Mouse (Mus musculus) stomach, embryonic 16.5 days (tissue): ENCODE data around the gene Haus7. TPM values are rescaled to one million over a fixed set of nuclear protein-coding genes. Genes with fewer than 3 reads are reported as not detected.
A peak's percentile ranks its signal among the peaks of the same experiment; 100 is the strongest.
"Not testable (repeated sequence)": the region's sequence is repeated elsewhere in the genome, so short reads cannot be mapped to it uniquely, and the experiment has no call there.

Source experiments
- ATAC-seq: fragments of 200-750 bp; cut with Nextera tagmentation; 2 replicates; pipeline ENCODE4 v1.8.0; 2017; ENCODE audit warnings: moderate number of reproducible peaks, moderate TSS enrichment; ENCODE audit not compliant: insufficient read depth, low FRiP score
- H3K27ac ChIP-seq: fragments of 300-500 bp; sonication (generic); 2 replicates; pipeline ENCODE4 v1.5.1; 2014; ENCODE audit warnings: low read length
- H3K27me3 ChIP-seq: fragments of 300-500 bp; sonication (generic); 2 replicates; pipeline ENCODE4 v1.6.1; 2014; ENCODE audit warnings: low read length, control low read depth, mixed read lengths; ENCODE audit not compliant: control insufficient read depth, insufficient read depth
- H3K36me3 ChIP-seq: fragments of 300-500 bp; sonication (generic); 2 replicates; pipeline ENCODE4 v1.6.1; 2014; ENCODE audit warnings: low read length; ENCODE audit not compliant: control insufficient read depth, insufficient read depth
- H3K4me1 ChIP-seq: fragments of 300-500 bp; sonication (generic); 2 replicates; pipeline ENCODE4 v1.6.1; 2014; ENCODE audit warnings: low read length, control low read depth, mixed read lengths; ENCODE audit not compliant: control insufficient read depth, insufficient read depth
- H3K4me2 ChIP-seq: fragments of 300-500 bp; sonication (generic); 2 replicates; pipeline ENCODE4 v1.6.1; 2014; ENCODE audit warnings: low read depth, low read length, mixed read lengths
- H3K4me3 ChIP-seq: fragments of 300-500 bp; sonication (generic); replicated peaks from 2 replicates; pipeline ENCODE4 v1.5.1; 2014; ENCODE audit warnings: mild to moderate bottlenecking, low read length
- H3K9ac ChIP-seq: fragments of 300-500 bp; sonication (generic); 2 replicates; pipeline ENCODE4 v1.6.1; 2014; ENCODE audit warnings: low read length
- H3K9me3 ChIP-seq: fragments of 300-500 bp; sonication (generic); replicated peaks from 2 replicates; pipeline ENCODE4 v1.6.1; 2016; ENCODE audit warnings: low read length, control low read depth; ENCODE audit not compliant: control insufficient read depth
- WGBS: fragments of 180-500 bp; shearing (Covaris S2); extraction: QIAGEN DNeasy Blood & Tissue Kit; methylation state at CpG from one replicate; pipeline ENCODE4 v1.1.7; 2014; 5-methylcytosine and 5-hydroxymethylcytosine counted together
- polyA plus RNA-seq: library from polyadenylated mRNA; unstranded; fragments of >200 nt; fragmentation: Nextera tagmentation; extraction: Ambion mirVana; gene quantifications from 2 replicates; pipeline ENCODE4 v1.2.1, GENCODE M21; 2015

Haus7 gene
- polyA plus RNA-seq, 1 experiment from 2014 or later, result 49.6 TPM

GRCm38 (mm10) chrX:73441428-73441827, 17.4 kb downstream of the Haus7 start:
- H3K4me1 ChIP-seq, result no peaks in the 10 kb centered on the region
- H3K9ac ChIP-seq, result no peak overlapping the region
- no peak overlapping the region for H3K4me2 ChIP-seq
- H3K27me3 ChIP-seq, result no peaks in the 10 kb centered on the region
- no peak for ATAC-seq
- no peaks in the 10 kb centered on the region for H3K9me3 ChIP-seq
- H3K36me3 ChIP-seq, result no peaks in the 10 kb centered on the region
- H3K27ac ChIP-seq, result no peak overlapping the region
- H3K4me3 ChIP-seq, result no peak overlapping the region
- WGBS, result 53% methylated on average over 2 of the region's 2 CpGs

GRCm38 (mm10) chrX:73435252-73435651, 23.6 kb downstream of the Haus7 start, which contains the start of gene Trex2:
Gene Trex2 (minus strand): TSS chrX:73435344.
- no peaks in the 10 kb centered on the region for H3K9me3 ChIP-seq
- no peak within 1 kb of the TSS; the same call in 1 of the 2 replicates for H3K9ac ChIP-seq
- H3K4me3 ChIP-seq, result no peak within 1 kb of the TSS
- H3K27ac ChIP-seq, result no peak within 1 kb of the TSS
- no peaks in the 10 kb centered on the region for H3K27me3 ChIP-seq
- H3K4me1 ChIP-seq, result no peaks in the 10 kb centered on the region
- ATAC-seq, result peak; percentile 53; the same call in 1 of the 2 replicates
- no peak within 1 kb of the TSS for H3K4me2 ChIP-seq
- no peaks in the 10 kb centered on the region for H3K36me3 ChIP-seq
- WGBS, result 51% methylated on average over 11 of the region's 11 CpGs

DNA sequence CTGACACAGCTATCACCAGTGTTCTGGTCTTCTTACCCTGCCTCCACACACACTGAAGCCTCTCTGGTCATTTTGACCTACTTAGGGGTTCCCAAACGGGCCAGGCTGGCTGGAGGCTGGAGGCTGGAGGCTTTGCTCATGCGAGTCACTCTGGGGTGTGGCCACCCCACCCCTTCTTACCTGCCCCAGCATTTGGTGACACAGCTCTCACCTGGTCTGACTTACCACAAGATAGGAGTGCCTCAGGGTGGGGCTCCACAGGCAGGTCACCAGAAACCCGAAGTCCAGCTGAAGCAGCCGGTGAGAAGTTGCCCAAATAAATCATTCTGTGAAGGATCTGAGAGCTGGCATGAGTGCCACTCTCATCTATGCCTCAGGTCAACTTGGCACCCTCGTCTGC, 26.0 kb downstream of the Haus7 start:
- H3K36me3 ChIP-seq, result no peaks in the 10 kb centered on the region
- H3K4me2 ChIP-seq, result no peak overlapping the region
- 49% methylated on average over 5 of the region's 5 CpGs for WGBS
- H3K27me3 ChIP-seq, result no peaks in the 10 kb centered on the region
- H3K27ac ChIP-seq, result no peak overlapping the region
- H3K4me3 ChIP-seq, result no peak overlapping the region
- no peak overlapping the region for H3K9ac ChIP-seq
- H3K9me3 ChIP-seq, result no peaks in the 10 kb centered on the region
- no peaks in the 10 kb centered on the region for H3K4me1 ChIP-seq
- 0 out of 2 replicates have a peak, but pooled peaks have one; percentile 73 for ATAC-seq

GRCm38 (mm10) chrX:73430036-73430435, 28.8 kb downstream of the Haus7 start:
- no peak overlapping the region for H3K27ac ChIP-seq
- H3K4me3 ChIP-seq, result no peak overlapping the region
- no peaks in the 10 kb centered on the region for H3K27me3 ChIP-seq
- WGBS, result 85% methylated on average over 2 of the region's 2 CpGs
- no peak for ATAC-seq
- H3K9ac ChIP-seq, result no peak overlapping the region
- no peaks in the 10 kb centered on the region for H3K9me3 ChIP-seq
- H3K4me2 ChIP-seq, result no peak overlapping the region
- H3K36me3 ChIP-seq, result no peaks in the 10 kb centered on the region
- H3K4me1 ChIP-seq, result no peaks in the 10 kb centered on the region

- Histone ChIP-seq H3K4me2 (no peak overlapping the region), H3K9ac (no peak overlapping the region), H3K27ac (no peak overlapping the region), H3K36me3 (no peaks in the 10 kb centered on the region), H3K4me3 (no peak overlapping the region), H3K9me3 (no peaks in the 10 kb centered on the region), H3K4me1 (no peaks in the 10 kb centered on the region; the same call in 1 of the 2 replicates), H3K27me3 (no peaks in the 10 kb centered on the region; the same call in 1 of the 2 replicates)
- 19% methylated on average over 1 of the region's 1 CpGs for WGBS
- no peak for ATAC-seq
These were observed 46.1 kb downstream of the Haus7 start for GRCm38 (mm10) chrX:73412767-73413166.

DNA sequence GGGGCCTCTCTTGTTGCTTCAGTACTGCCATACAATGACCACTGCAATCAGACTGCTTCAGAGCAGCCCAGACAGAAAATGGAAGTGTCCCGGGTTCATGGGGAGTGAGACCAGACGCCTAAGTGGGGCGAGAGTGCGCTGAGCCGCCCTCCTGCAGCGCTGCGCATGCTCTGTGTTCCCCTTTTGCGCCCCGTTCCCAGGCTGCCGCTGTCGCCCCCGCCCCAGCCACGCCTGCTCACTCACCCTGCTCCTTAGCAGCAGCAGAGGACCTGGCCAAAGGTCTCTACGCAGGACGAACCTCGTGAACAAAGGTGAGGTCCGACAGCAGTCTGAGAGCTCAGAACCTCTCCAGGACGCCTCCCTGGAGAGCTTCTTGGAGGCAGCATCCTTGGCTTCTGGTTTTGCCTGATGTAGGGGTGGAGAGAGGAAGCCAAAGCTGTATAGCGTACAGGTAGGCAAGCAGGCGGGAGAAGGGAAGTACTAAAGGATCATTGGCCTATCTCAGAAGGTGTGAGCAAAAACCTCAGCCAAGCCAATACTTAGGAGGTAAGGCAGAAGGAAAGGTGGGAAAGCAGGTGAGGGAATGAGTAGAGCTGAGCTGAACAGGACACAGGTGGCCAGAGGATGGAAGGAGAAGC, 47.8 kb downstream of the Haus7 start, which contains the start of gene Zfp92:
Zfp92 (plus strand) TSS at position 217 of the 638 bp plus-strand sequence.
- Histone ChIP-seq H3K4me1 (no peaks in the 10 kb centered on the region; the same call in 1 of the 2 replicates), H3K9me3 (no peaks in the 10 kb centered on the region), H3K36me3 (no peaks in the 10 kb centered on the region), H3K27me3 (no peaks in the 10 kb centered on the region; the same call in 1 of the 2 replicates), H3K27ac (no peak within 1 kb of the TSS), H3K4me3 (peak within 1 kb of the TSS; percentile 28), H3K4me2 (peak within 1 kb of the TSS; percentile 51), H3K9ac (no peak within 1 kb of the TSS)
- ATAC-seq, result peak; percentile 33; the same call in 1 of the 2 replicates
- WGBS, result 13% methylated on average over 20 of the region's 20 CpGs

- Histone ChIP-seq H3K27me3 (no peaks in the 10 kb centered on the region), H3K4me1 (no peaks in the 10 kb centered on the region), H3K9ac (no peak overlapping the region), H3K36me3 (no peaks in the 10 kb centered on the region), H3K4me2 (no peak overlapping the region), H3K9me3 (no peaks in the 10 kb centered on the region), H3K27ac (no peak overlapping the region), H3K4me3 (no peak overlapping the region)
- WGBS, result 94% methylated on average over 12 of the region's 12 CpGs
- no peak for ATAC-seq
These were observed 57.2 kb downstream of the Haus7 start for GRCm38 (mm10) chrX:73401616-73402015.

DNA sequence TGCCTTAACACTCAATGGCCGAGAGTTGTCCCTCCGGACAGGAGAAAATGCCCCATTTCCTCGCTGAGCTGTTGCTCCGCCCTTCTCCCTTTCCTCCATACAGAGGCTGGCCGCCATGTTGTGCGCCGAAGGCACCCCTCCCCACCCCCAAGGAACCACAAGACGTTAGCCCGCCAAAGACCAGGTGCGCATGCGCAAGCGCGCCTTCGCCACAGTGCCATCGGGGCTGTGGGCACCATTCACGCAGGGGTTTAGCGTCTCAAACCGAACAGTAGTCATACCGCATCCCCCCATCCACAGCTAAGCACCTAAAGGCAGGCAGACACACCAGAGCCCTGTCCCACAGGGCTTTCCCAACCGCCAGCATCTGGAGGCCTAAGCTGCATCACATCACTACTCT, 57.9 kb downstream of the Haus7 start:
- no peak for ATAC-seq
- Histone ChIP-seq H3K4me2 (no peak overlapping the region), H3K9me3 (no peaks in the 10 kb centered on the region), H3K27me3 (no peaks in the 10 kb centered on the region), H3K27ac (no peak overlapping the region), H3K9ac (no peak overlapping the region), H3K4me1 (no peaks in the 10 kb centered on the region), H3K4me3 (no peak overlapping the region), H3K36me3 (no peaks in the 10 kb centered on the region)
- 93% methylated on average over 20 of the region's 20 CpGs for WGBS

DNA sequence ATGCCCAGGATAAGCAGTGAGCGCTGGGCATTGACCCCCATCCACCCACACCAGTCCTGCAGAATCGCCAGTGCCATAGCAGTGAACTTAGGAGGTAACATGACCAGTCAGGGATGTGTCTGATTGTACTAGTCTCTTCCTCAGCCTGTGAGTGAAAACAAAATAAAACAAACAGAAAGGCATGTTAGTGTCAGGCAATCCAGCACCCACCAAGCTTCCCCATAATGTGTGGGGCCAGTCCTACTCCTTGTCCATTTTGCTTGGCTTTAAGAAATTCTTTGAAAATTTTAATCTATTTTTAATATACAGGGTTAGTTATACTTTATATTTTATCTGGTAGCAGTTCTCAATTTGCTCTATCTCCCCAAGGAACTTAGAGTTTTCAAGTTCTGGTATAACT, 60.2 kb downstream of the Haus7 start, which contains the start of gene Gm18336:
Gm18336 (minus strand) TSS at position 101 of the 400 bp plus-strand sequence.
- H3K9ac ChIP-seq, H3K9me3 ChIP-seq, H3K27me3 ChIP-seq, H3K4me3 ChIP-seq, H3K36me3 ChIP-seq, H3K4me2 ChIP-seq, H3K4me1 ChIP-seq, H3K27ac ChIP-seq, ATAC-seq: not testable (repeated sequence)
- 58% methylated on average over 1 of the region's 2 CpGs for WGBS
